Mouse (Mus musculus): ENCODE data around the gene Caprin1.

DNA sequence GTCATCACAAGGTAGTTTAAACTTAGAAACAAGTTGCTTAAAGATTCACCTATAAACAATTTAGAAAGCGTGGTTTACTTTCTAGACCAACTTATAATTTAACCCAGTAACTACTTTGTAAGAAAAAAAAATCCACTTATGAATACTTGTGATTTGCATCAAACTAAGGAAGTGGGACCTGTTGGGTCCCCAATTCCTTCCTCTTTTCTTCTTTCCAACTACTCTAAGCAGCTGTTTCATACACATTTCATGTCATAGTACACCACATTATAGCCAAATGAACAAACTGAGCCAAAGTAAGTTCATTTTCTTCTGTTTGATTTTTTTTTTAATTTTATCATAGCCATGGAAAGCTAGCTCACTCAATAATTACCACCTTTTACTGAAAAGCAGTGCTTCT lies 11.7 kb downstream of the Caprin1 start:
- TF ChIP-seq CTCF (IDR thresholded peaks at IDR 0.05; ENCODE audit: borderline replicate concordance, extremely low read depth, insufficient read depth, insufficient read length) (no peak), POLR2A (IDR thresholded peaks at IDR 0.05; ENCODE audit: borderline replicate concordance, extremely low read depth, insufficient read depth, insufficient read length, poor library complexity, severe bottlenecking) (no peak)

All from brain, embryonic 14.5 days (tissue).